Mouse (Mus musculus) bone marrow macrophage, adult 2 months (primary cell): ENCODE data around the gene Lkaaear1.

Experiments used
- CTCF ChIP-seq: IDR thresholded peaks from 2 replicates; pipeline ENCODE4 v1.5.1; 2012; ENCODE audit warnings: low read depth, mild to moderate bottlenecking, low read length, moderate library complexity
- POLR2A ChIP-seq: IDR thresholded peaks from 2 replicates; pipeline ENCODE4 v1.6.1; 2012; ENCODE audit warnings: mild to moderate bottlenecking, low read depth, low read length, borderline replicate concordance

DNA sequence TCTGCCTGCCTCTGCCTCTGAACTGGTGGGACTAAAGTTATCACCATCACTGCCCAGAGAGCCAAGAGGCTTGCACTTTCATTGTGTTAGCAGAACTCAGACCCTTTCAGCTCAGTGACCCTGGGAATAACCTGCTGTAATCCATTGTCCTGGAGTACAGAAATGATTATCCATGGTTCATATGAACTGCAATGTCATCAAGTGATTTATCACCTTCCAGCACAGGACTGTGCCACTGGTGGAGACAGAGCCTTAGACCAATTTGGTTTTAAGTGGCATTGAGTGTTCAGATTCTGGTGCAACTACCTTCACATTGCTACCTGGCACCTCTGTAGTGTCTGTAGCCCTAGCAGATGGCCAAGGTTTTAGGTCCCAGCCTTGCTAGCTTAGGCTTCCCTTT lies 45.2 kb downstream of the Lkaaear1 start:
- TF ChIP-seq CTCF (no peak), POLR2A (no peak)
